Mouse (Mus musculus) erythroid progenitor cell, adult 5-6 weeks (primary cell): ENCODE data around the gene Trak2. TPM values are rescaled to one million over a fixed set of nuclear protein-coding genes. Genes with fewer than 3 reads are reported as not detected.
"Not testable (repeated sequence)": the region's sequence is repeated elsewhere in the genome, so short reads cannot be mapped to it uniquely, and the experiment has no call there.

Experiments
- ATAC-seq: replicated peaks from 2 replicates; pipeline ENCODE4 v1.8.0; 2016; ENCODE audit warnings: moderate number of reproducible peaks, mild to moderate bottlenecking, moderate TSS enrichment, inconsistent platforms; ENCODE audit not compliant: poor library complexity, low FRiP score, severe bottlenecking
- total RNA-seq, 2 experiments: library from RNA; stranded (forward) in 1 of 2; stranded (reverse) in 1 of 2; fragments of 150-400 nt in 1 of 2; fragments of 186-747, 209-891 nt in 1 of 2; gene quantifications; 2 replicates each; pipeline versions ENCODE4 v1.2.3 to v1.2.4; 2015 to 2017; ENCODE audit warnings: low replicate concordance in 2 of 2

The Trak2 gene
- total RNA-seq, 2 experiments from 2014 or later: 520 to 558 TPM

- ATAC-seq: not testable (repeated sequence)
Observed at GRCm38 (mm10) chr1:58891481-58892170, 81.6 kb downstream of the Trak2 start.

DNA sequence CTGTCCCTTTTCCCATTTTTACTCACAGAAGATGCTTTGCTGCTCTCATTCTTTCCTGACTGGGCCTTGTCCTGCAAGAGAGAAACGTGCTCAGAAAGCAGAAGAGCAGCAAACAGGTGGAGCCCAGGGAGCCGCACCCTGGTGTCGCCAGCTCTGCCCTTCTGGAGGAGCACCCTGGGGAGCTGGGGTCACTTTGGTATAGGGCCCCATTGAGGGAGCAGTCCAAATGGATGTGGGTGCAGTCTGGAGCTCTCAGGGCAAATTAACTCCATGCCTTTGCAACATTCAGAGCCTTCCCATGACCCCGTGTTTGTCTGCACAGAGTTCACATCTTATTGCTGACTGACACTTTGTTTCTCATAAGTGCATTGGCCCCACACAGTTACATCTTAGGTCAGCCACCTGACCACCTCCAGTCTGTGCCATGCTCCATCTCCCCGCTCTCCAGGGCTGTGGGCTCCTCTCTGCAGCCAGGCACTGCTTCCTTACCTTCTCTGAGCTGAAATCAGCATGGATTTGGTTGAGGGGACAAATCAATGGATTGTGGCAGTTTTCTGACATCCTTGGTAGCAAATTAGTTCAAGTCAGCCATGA lies 82.4 kb downstream of the Trak2 start:
- ATAC-seq: not testable (repeated sequence)

GRCm38 (mm10) chr1:58889826-58890546 lies 83.2 kb downstream of the Trak2 start:
- ATAC-seq: no peak

DNA sequence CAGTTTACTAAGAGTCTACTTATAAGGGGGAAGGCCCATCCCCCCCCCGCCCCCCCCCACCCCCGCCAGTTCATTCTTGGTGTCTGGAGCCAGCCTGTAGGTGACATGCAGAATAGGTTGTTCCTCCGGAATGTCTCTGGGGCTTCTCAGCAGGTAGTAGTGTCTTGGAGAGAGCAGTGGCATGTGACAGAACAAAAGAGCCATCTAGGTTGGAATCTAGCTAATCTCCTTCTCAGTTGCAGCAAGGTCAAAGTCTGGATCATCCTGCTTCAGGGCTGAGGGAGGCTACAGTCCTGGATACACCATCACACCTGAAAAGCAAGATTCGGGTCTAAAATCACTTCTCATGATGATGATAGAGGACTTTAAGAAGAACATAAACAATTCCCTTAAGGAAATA lies 87.6 kb downstream of the Trak2 start:
- no peak for ATAC-seq

GRCm38 (mm10) chr1:58883279-58883678 lies 90.0 kb downstream of the Trak2 start:
- ATAC-seq: not testable (repeated sequence)

DNA sequence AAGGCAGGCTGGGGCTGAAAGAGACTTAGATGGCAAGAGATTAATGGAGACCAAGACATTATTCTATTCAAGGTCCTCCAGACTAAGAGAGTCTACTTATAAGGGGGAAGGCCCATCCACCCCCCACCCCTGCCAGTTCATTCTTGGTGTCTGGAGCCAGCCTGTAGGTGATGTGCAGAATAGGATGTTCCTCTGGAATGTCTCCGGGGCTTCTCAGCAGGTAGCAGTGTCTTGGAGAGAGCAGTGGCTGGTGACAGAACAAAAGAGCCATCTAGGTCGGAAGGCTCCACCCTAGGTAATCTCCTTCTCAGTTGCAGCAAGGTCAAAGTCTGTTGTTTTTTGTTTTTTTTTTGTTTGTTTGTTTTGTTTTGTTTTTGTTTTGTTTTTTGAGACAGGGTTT lies 93.9 kb downstream of the Trak2 start:
- ATAC-seq: not testable (repeated sequence)

- ATAC-seq: not testable (repeated sequence)
Observed at GRCm38 (mm10) chr1:58876500-58876899, 96.7 kb downstream of the Trak2 start.

- ATAC-seq: not testable (repeated sequence)
Observed at GRCm38 (mm10) chr1:58860586-58860985, 112.6 kb downstream of the Trak2 start.

GRCm38 (mm10) chr1:58859738-58860365 lies 113.4 kb downstream of the Trak2 start:
- not testable (repeated sequence) for ATAC-seq

- not testable (repeated sequence) for ATAC-seq
Observed at GRCm38 (mm10) chr1:58859131-58859530, 114.1 kb downstream of the Trak2 start.

DNA sequence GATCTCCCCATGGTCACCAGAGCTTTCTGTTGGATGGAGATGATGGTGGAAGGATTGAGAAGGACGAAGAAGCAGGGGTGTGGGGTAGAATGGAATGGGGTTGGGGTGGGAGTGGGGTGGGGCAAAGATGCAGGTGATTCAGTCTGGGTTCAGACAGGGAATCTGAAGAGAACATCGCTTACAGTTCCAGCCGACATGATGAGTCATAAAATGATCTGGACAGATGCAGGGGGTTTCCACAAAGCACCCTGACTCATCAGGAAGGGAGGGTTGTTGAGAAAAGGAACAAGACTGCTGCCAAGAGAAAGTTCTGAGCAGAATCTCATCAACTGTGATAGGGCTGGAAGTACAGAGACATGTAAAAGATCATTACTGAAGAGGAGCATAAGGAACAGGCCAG lies 116.4 kb downstream of the Trak2 start:
- not testable (repeated sequence) for ATAC-seq

Other genes with a start within 250 kb of the Trak2 start
- gene Casp8, start 178.1 kb downstream of the Trak2 start, total RNA-seq (2015; ENCODE audit: low replicate concordance): 31.0 and 39.4 TPM in 2 replicates
- gene Casp8, start 178.1 kb downstream of the Trak2 start, total RNA-seq (2017; ENCODE audit: low replicate concordance): 13.9 and 18.5 TPM in 2 replicates
- 237 and 245 TPM in 2 replicates for gene Stradb, start 92 bp upstream of the Trak2 start, total RNA-seq (2015; ENCODE audit: low replicate concordance)
- 160 and 184 TPM in 2 replicates for gene Stradb, start 92 bp upstream of the Trak2 start, total RNA-seq (2017; ENCODE audit: low replicate concordance)
- gene C2cd6, start 121.5 kb upstream of the Trak2 start, total RNA-seq (2015; ENCODE audit: low replicate concordance): not detected in 2 replicates
- not detected in 2 replicates for gene C2cd6, start 121.5 kb upstream of the Trak2 start, total RNA-seq (2017; ENCODE audit: low replicate concordance)
- 2.5 TPM in 1 of 2 replicates, not detected in the other for gene Tmem237, start 147.0 kb upstream of the Trak2 start, total RNA-seq (2015; ENCODE audit: low replicate concordance)
- 0.26 TPM in 1 of 2 replicates, not detected in the other for gene Tmem237, start 147.0 kb upstream of the Trak2 start, total RNA-seq (2017; ENCODE audit: low replicate concordance)
- 1.7 and 4.0 TPM in 2 replicates for gene Mpp4, start 190.0 kb upstream of the Trak2 start, total RNA-seq (2015; ENCODE audit: low replicate concordance)
- gene Mpp4, start 190.0 kb upstream of the Trak2 start, total RNA-seq (2017; ENCODE audit: low replicate concordance): 1.9 TPM in 1 of 2 replicates, not detected in the other